In the genomic region with DNA sequence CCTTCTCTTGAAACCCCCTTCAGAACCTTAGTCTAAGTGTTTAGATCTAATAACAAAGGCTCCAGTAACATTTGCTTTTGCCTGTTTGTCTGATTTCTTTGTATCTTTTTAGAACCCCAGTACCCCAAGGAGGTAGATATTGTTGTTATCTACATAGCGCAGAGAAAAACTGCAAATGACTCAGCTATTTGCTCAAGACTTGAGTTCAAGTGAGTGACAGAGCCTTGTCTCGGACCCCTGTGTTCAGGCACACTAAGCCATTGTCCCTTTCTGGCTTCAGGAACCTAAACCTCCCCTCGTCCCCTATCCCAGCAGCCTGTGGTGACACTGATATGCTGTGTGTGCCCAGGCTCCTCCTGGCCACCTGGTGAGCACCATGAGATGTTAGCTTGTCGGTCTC, we compare ENCODE assay signal across 20 mouse cellular contexts.
A peak's percentile ranks its signal among the peaks of the same experiment; 100 is the strongest.
DNase-seq lines count a peak whose midpoint lies in the region; ATAC-seq and TF ChIP-seq lines count a peak whose summit lies in the region.
"Had no signal": no experiment of that assay in that cellular context is flagged by ENCODE, and none has a peak within 500 bp of the region (broad histone marks: within the 10 kb centered on the region; RNA-seq: fewer than 3 reads in every experiment).

No protein-coding gene starts in this region.

- no peak overlapping the region for H3K4me3 ChIP-seq in forebrain, embryonic 10.5 days
- H3K4me3 ChIP-seq in forebrain, embryonic 14.5 days (ENCODE audit: low read depth, low read length) = no peak overlapping the region
- no peak overlapping the region for H3K4me3 ChIP-seq in midbrain, embryonic 10.5 days
- H3K4me3 ChIP-seq in midbrain, postnatal 0 days (ENCODE audit: low read depth, low read length) = no peak overlapping the region
- H3K4me3 ChIP-seq in liver, embryonic 12.5 days = no peak overlapping the region
- H3K4me3 ChIP-seq: gastrocnemius, adult 2 months; hindbrain, embryonic 15.5 days; limb, embryonic 15.5 days; midbrain, embryonic 15.5 days; neural tube, embryonic 12.5 days had no signal

- peak overlapping the region; percentile 25; the same call in 1 of the 2 replicates for H3K27ac ChIP-seq in forebrain, embryonic 10.5 days
- H3K27ac ChIP-seq in forebrain, embryonic 14.5 days (ENCODE audit: low read depth, low read length) = no peak overlapping the region
- peak overlapping the region; percentile 55; the same call in 1 of the 2 replicates for H3K27ac ChIP-seq in midbrain, embryonic 10.5 days (replicated peaks)
- no peak overlapping the region for H3K27ac ChIP-seq in midbrain, postnatal 0 days (ENCODE audit: low read depth, low read length)
- peak overlapping the region; percentile 66 for H3K27ac ChIP-seq in liver, embryonic 12.5 days
- H3K27ac ChIP-seq: gastrocnemius, adult 2 months; hindbrain, embryonic 15.5 days; limb, embryonic 15.5 days; midbrain, embryonic 15.5 days; neural tube, embryonic 12.5 days had no signal

- DNase-seq in forebrain, embryonic 10.5 days (ENCODE audit: extremely low spot score, low spot score) = no peak
- DNase-seq in forebrain, embryonic 14.5 days (ENCODE audit: low spot score) = no peak
- no peak for DNase-seq in midbrain, embryonic 10.5 days (ENCODE audit: low spot score)
- no peak for DNase-seq in midbrain, postnatal 0 days (ENCODE audit: low spot score)
- DNase-seq in urinary bladder, adult 2 months (ENCODE audit: low spot score) = no peak
- DNase-seq in ovary, postnatal 10 days (ENCODE audit: low spot score) = no peak
- DNase-seq in cerebellum, postnatal 36 days = no peak
- DNase-seq: cerebellum, adult 2 months; gastrocnemius, adult 2 months; kidney, adult 11 months; kidney, postnatal 10 days; layer of hippocampus, adult 9-11 months had no signal

- peaks cover 52% of the 10 kb centered on the region for H3K4me1 ChIP-seq in forebrain, embryonic 10.5 days
- H3K4me1 ChIP-seq in forebrain, embryonic 14.5 days (ENCODE audit: control insufficient read depth, insufficient read depth, low read length) = peaks cover 6% of the 10 kb centered on the region; the same call in 1 of the 2 replicates
- peaks cover 41% of the 10 kb centered on the region for H3K4me1 ChIP-seq in midbrain, embryonic 10.5 days
- H3K4me1 ChIP-seq in midbrain, postnatal 0 days (ENCODE audit: insufficient read depth, low read length) = peaks cover 5% of the 10 kb centered on the region; the same call in 1 of the 2 replicates
- peaks cover 25% of the 10 kb centered on the region for H3K4me1 ChIP-seq in liver, embryonic 12.5 days

- peaks cover 52% of the 10 kb centered on the region for H3K27me3 ChIP-seq in forebrain, embryonic 10.5 days (ENCODE audit: poor library complexity, severe bottlenecking)
- no peaks in the 10 kb centered on the region for H3K27me3 ChIP-seq in forebrain, embryonic 14.5 days (replicated peaks; ENCODE audit: control insufficient read depth, insufficient read depth, low read length)
- H3K27me3 ChIP-seq in midbrain, embryonic 10.5 days (ENCODE audit: low read depth, poor library complexity, severe bottlenecking) = peaks cover 75% of the 10 kb centered on the region
- no peaks in the 10 kb centered on the region for H3K27me3 ChIP-seq in midbrain, postnatal 0 days (ENCODE audit: insufficient read depth, low read length)
- H3K27me3 ChIP-seq in liver, embryonic 12.5 days (replicated peaks) = peaks cover 25% of the 10 kb centered on the region; the same call in 1 of the 2 replicates
- H3K27me3 ChIP-seq: CH12.LX, Patski had no signal

- H3K9me3 ChIP-seq in forebrain, embryonic 10.5 days = no peaks in the 10 kb centered on the region
- H3K9me3 ChIP-seq in forebrain, embryonic 14.5 days (replicated peaks; ENCODE audit: control insufficient read depth, low read length) = no peaks in the 10 kb centered on the region
- H3K9me3 ChIP-seq in midbrain, embryonic 10.5 days (replicated peaks) = no peaks in the 10 kb centered on the region
- H3K9me3 ChIP-seq in midbrain, postnatal 0 days (ENCODE audit: low read length) = no peaks in the 10 kb centered on the region
- no peaks in the 10 kb centered on the region for H3K9me3 ChIP-seq in liver, embryonic 12.5 days (replicated peaks)
- H3K9me3 ChIP-seq: hindbrain, embryonic 15.5 days; limb, embryonic 15.5 days; midbrain, embryonic 15.5 days; neural tube, embryonic 12.5 days had no signal

- H3K9ac ChIP-seq in forebrain, embryonic 14.5 days (ENCODE audit: low read length) = no peak overlapping the region
- no peak overlapping the region for H3K9ac ChIP-seq in midbrain, postnatal 0 days (replicated peaks; ENCODE audit: low read length, poor library complexity, severe bottlenecking)
- H3K9ac ChIP-seq in liver, embryonic 12.5 days = no peak overlapping the region
- H3K9ac ChIP-seq: hindbrain, embryonic 15.5 days; limb, embryonic 15.5 days; midbrain, embryonic 15.5 days; neural tube, embryonic 12.5 days had no signal

- 58% methylated on average over 4 of the region's 4 CpGs for WGBS in forebrain, embryonic 10.5 days
- 51% methylated on average over 4 of the region's 4 CpGs for WGBS in forebrain, embryonic 14.5 days
- WGBS in midbrain, embryonic 10.5 days = 64% methylated on average over 4 of the region's 4 CpGs
- WGBS in midbrain, postnatal 0 days = 61% methylated on average over 4 of the region's 4 CpGs
- WGBS in liver, embryonic 12.5 days (ENCODE audit: insufficient replicate concordance) = 22% methylated on average over 4 of the region's 4 CpGs

- no peak for TF ChIP-seq CTCF in midbrain, postnatal 0 days (IDR thresholded peaks at IDR 0.05)

- no peaks in the 10 kb centered on the region for H3K36me3 ChIP-seq in forebrain, embryonic 10.5 days (replicated peaks)
- H3K36me3 ChIP-seq in forebrain, embryonic 14.5 days (ENCODE audit: control insufficient read depth, insufficient read depth, low read length) = no peaks in the 10 kb centered on the region
- no peaks in the 10 kb centered on the region for H3K36me3 ChIP-seq in midbrain, embryonic 10.5 days
- H3K36me3 ChIP-seq in midbrain, postnatal 0 days (ENCODE audit: insufficient read depth, low read length) = no peaks in the 10 kb centered on the region
- H3K36me3 ChIP-seq in liver, embryonic 12.5 days = no peaks in the 10 kb centered on the region
- H3K36me3 ChIP-seq: hindbrain, embryonic 15.5 days; limb, embryonic 15.5 days; midbrain, embryonic 15.5 days; neural tube, embryonic 12.5 days had no signal

- ATAC-seq in forebrain, embryonic 14.5 days = no peak
- ATAC-seq in midbrain, postnatal 0 days (ENCODE audit: low FRiP score) = no peak
- ATAC-seq in liver, embryonic 12.5 days = peak; percentile 91
- ATAC-seq: forebrain, embryonic 16.5 days; midbrain, embryonic 15.5 days; Patski had no signal

- H3K4me2 ChIP-seq in forebrain, embryonic 14.5 days (ENCODE audit: low read length) = no peak overlapping the region
- no peak overlapping the region for H3K4me2 ChIP-seq in midbrain, postnatal 0 days (ENCODE audit: low read depth, low read length, poor library complexity, severe bottlenecking)
- H3K4me2 ChIP-seq in liver, embryonic 12.5 days = peak overlapping the region; percentile 50
- H3K4me2 ChIP-seq: hindbrain, embryonic 15.5 days; limb, embryonic 15.5 days; midbrain, embryonic 15.5 days; neural tube, embryonic 12.5 days had no signal

Comparison
In these comparisons a context has a peak if more than half of its experiments do, and no peak if none do; other contexts are left out.
1. H3K27ac ChIP-seq: peak in forebrain, embryonic 10.5 days (single experiment), midbrain, embryonic 10.5 days (single experiment) and liver, embryonic 12.5 days (single experiment); none in forebrain, embryonic 14.5 days (single experiment) and midbrain, postnatal 0 days (single experiment).